Mouse (Mus musculus): Measurements from ENCODE around the gene Dtnbp1.
A peak's percentile ranks its signal among the peaks of the same experiment; 100 is the strongest.

The Dtnbp1 gene

DNA sequence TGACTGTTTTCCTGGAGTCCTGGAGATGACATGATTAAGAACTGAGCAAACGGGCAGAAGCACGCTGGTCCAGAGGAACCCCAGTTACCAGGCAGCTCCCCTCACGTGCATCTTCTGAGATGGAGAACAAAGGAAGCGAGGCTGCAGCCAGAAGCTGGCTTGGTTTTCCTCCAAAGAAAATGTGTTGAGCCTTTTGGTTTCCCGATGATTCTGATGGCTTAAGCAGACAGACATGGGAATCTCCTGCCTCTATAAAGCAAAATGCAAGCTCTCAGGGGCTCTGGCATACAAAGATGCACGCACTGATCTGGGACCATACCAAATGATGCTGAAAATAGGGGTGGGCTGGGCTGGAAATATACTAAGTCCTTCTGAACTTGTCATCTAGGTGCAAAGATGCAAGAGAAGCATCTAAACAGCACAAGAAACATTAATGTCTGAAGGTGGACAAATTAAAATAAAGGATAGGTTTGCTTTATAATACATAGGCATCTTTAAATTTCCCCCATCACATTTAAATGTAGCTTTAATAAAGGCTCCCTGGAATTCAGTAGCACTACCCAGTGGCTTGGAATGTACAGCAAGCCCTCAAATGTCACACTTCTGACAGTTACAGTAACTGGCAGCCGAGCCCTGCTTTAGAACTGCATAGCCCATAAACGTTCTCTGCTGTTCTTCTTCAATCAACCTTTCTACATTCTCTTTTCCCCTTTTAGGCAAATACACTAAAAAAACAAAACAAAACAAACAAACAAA, 54.9 kb downstream of the Dtnbp1 start:
- no peak for DNase-seq

DNA sequence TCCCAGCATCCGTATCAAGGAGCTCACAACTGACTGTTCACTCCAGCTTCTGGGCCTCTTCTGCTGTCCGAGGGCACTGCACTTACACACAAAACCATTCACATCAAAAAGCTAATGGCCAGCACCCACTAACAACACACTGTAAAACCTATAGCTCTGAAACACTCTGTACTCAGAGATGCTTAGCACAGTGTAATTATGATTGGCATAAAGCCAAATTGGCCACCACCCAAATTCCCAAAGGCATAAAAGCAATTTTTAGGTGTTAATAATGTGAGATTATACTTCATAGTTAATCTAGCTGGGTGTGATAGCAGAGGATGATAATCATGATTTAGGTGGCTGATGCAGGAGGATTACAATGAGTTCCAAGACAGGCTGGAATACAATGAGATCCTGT, 58.3 kb downstream of the Dtnbp1 start:
- DNase-seq: no peak

DNA sequence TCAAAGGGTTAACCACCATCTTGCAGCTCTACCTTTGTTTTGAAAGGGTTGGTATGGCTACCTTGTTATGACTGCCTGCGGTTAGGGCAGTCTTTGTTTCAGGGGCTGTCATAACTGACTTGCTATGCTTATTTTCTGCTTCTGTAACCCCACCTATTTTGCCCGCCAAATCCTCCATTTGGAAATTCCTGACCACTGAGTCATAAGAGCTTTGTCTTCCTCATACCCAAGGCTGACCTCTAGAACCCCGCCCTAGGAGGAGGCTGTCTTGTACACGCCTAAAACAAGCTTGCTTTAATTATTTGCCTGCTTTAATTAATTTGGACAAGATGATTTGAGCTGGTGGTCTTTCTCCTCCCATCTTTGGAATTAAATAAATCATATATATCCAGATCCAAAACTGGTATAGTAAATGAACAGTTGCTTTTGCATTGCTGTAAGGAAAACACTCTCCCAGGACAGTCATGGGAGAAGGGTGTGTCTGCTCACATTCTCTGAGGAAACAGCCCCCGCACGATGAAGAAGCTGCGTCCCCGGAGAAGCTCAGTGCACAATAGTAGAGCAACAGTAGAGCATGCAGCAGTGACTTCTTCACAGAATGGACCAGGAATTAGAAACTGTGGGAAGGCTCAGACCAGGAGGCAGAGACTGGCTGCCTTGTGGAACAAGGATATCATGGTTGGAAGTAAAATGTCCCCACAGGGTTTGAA, 62.5 kb downstream of the Dtnbp1 start:
- no peak for DNase-seq

DNA sequence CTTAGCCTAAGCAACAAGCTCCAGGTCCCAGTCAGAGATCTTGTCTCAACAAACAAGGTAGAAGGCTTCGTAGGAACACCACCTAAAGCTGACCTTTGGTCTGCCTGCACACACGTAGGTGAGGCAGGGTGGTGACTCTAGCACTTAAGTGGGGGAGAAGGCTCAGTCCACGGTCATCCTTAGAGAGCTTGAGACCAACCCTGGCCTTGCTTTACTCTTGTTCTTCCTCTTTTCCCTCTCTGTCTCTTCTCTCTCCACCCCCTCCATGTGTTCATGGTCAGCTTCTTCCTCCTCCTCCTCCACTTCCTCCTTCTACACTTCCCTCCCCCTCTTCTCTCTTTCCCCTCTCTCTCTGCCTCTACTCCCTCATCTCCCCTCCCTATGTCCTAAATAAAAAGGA, 64.3 kb downstream of the Dtnbp1 start:
- DNase-seq: no peak

DNA sequence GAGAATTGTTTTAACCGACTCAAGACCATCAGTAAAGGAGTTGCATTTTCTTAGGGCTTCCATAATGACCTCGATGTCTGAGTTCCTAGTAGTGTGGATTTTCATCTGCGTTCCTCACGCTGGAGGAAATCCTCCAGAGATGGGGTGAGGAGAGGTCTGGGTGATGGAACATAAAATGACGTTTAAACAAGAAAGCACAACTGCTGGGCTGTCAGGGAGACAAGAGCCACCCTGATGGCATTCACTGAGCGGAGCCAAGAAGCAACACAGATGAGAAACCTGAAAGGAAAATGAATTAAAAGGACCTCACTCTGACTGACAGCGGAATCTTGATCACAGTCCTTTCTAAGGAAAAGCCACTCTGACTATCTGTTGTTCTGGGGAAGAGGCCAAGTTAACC, 68.4 kb downstream of the Dtnbp1 start:
- no peak for DNase-seq

DNA sequence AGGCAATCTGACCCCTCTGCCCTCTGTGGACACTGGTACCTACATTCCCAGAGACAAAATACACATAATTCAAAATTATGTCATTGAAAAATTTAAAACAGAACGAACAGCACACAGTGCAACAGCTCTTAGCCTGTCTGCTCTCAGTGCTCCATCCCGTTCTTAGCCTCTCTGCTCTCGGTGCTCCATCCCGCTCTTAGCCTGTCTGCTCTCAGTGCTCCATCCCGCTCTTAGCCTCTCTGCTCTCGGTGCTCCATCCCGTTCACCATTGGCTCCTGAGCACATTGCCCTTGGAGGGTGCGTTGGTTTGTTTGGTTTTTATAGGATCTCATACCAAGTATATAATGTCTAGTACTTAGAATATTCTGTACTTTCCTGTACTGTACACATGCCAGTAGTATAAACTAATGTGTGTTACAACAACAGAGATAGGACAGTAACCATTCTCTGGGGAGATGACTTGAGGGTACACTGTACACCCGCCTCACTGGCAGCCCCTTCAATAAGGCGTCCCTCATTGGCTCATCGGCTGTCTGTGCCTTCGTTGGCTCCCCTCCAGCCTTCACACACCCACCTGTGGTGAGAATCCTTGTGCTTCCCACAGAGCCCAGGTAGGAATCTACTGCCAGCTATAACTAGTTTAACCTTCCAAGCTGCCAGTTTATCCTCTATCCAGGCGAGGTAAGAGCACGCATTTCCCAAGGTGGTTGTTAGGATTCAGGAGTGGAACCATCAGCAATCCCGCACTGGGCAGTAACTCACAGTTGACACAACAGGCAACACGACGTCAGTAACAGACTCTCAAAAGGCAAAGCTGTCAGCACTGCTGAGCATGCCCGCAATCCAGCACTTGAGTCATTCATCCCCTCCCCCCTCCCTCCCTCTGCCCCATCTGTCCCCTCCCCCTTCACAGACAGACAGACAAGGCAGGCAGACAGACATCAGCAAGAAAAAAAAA, 69.4 kb downstream of the Dtnbp1 start:
- no peak for DNase-seq

DNA sequence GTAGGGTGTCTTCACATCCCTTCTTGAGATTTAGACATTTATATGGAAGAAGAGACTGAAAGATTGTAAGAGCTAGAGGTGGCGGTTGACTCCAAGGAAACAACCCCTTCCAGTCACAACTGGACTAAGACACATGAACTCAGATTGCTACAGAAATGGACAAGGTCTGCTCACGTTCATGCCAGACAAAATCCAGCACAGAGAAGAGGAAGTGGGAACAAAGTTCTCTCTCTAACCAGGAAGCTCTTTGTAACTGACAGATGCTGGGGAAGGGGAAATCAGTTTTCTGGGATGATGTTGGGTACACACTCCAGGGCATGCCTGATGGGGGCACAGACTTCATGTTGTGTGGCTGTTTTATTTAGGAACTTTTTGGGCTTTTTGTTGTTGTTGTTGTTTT, 75.6 kb downstream of the Dtnbp1 start:
- DNase-seq: no peak

DNA sequence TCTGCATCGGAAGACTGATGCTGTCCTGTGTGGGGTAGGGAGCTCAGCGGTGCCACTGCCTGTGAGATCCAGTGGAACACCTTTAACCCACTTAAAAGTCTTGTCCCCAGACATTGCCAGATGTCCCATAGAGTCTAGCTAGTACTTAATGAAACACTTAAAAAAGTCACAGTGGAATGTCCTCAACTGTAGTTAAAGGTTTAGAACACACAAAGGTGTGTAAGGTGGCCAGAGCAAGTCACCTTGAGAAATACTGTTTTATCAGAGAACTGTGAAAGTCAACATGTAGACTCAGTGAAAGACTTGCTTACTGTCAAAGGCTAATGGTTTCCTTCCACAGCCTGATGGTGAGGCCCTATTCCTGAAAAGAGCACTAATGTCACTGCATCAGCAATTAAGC, 76.8 kb downstream of the Dtnbp1 start:
- no peak for DNase-seq

DNA sequence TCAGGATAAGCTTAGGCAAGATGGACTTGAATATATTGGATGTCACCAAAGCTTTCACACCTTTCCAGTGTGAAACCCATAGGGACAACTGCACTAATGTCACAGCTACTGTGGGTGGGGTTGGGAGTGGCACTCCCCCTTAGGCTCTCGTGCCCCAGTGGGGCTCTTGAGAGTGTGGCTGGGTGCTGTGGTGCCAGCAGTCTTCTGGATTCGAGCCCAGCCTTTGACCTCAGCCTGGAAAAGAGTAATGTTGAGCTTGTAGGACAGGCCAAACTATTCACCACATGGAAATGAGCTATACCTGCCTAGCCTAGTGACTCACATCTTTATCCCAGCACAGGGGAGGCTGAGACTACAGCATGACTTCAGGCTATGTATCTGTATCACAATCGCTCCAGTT, 77.9 kb downstream of the Dtnbp1 start:
- no peak for DNase-seq

DNA sequence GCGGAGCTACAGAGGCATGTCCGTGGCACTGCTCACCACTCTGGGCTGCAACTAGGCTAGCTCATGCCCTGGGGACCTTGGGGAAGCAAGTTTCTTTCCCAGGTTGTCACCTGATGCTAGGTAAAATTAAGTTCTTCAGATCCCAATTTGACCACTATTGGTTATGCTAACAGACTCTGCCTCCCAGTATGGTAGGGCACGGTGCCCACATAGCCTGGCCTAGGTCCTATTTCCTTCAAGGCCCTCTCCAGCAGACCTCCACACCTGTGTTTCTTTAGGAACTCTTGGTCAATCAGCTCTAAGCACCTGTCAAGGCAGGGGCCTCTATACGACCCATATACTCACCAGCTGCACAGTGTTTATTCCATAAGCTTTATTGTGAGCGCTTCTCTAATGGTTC, 80.2 kb downstream of the Dtnbp1 start:
- no peak for DNase-seq

DNA sequence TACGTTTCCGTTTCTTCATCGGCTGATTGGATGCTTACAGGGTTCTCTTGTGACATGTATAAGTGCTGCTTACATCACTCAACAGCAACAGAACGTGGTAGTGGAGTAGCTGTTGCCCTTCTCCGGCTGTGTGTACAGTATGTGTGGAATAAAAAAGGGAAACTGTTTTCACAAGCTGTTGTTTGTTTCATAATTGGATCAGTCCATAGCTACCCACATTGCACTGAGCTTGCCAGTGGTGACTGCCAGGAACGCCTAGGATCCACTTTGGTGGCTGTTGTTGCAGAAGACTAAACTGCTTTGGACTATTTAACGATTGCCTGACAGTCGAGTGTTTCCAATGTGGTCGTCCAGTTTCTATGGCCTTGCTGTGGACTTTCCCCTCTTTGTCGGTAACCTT, 80.9 kb downstream of the Dtnbp1 start:
- DNase-seq: no peak

DNA sequence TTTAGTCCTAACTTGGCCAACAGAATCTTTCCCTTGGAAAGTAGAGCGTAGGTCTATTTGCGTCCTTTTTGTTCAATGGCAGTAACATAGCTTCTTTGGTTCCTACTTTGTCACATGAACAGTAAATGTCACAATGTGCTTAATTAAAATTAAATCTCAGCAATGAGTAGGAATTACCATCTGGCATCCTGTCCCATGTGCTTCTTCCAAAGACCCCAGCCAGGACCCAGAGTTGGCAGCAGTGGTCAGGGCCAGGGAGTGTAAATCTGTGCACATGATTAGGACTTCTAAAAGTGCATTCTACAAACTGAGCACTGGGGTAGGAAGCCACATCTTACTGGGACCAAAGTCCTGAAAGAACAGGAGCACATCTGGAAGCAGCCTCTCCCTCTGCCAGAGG, 83.7 kb downstream of the Dtnbp1 start:
- no peak for DNase-seq

DNA sequence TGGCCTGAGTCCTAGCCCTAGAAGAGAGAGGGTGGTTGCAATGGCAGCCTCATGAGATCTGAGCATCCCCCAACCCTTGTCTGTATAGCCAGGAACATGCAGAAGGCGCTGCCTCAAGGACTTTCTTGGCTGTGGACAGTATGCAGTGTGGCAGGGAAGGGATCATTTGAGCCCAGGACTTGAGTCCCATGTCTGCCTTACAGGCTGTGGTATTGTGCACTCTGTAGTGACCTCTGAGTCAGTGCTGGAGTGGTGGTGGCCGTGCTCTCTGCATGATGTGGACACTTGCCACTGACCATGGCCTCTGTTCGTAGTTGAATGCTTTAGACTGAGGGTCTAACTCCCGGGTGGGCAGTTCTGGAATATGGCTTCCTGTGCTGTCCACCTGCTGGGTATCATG, 84.7 kb downstream of the Dtnbp1 start:
- DNase-seq: no peak

DNA sequence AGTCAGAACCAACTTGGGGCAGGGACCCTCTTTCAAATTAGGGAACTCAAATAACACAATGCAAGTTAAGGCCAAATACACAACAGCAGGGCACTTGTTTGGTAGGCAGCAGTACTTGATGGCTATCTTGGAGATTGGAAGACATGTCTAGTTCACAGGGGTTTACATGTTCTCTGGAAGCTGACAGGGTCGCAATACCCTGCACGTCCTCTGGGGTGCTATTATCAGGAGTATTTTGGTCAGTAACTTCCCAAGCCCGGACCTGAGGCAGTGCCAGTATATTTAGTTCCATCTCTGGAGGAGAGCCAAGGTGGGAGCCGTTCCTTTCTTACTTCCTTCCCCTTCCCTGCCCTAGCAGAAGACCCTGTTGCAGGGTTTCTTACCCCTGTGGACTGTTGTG, 86.0 kb downstream of the Dtnbp1 start:
- DNase-seq: peak; percentile 28

DNA sequence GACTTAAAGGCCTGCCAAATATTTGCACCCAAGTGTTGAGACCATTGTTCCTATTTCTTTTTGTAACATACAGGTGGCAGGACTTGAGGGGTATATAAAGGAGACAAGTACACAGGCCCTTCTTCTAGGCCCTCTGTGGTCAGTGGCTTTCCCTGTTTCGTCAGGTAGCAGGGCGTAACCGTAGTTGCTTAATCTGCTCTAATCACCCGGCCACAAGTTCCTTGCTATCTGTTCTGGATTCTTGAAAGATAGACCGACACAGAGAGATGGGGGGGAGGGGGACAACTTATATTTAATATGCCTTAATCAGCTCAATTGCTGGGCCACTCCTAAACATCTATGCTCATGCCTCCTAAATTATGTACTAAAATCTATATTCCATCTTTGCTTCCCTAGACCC, 86.6 kb downstream of the Dtnbp1 start:
- DNase-seq: no peak

DNA sequence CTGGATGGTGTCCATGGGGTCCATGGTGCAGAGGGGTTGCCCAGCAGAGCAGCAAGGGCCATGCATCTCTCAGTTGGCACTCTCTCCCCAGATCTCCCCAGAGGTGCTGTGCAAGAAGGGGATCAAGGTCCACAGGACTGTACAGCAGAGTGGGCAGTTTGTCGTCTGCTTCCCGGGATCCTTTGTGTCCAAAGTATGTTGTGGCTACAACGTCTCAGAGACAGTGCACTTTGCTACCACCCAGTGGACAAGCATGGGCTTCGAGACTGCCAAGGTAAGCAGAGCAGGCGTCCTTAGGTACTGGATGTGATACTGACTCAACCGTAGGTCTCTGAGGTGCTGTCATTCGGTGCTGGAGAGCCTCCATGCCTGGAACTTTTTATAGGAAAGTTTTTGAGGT, 88.4 kb downstream of the Dtnbp1 start:
- no peak for DNase-seq

DNA sequence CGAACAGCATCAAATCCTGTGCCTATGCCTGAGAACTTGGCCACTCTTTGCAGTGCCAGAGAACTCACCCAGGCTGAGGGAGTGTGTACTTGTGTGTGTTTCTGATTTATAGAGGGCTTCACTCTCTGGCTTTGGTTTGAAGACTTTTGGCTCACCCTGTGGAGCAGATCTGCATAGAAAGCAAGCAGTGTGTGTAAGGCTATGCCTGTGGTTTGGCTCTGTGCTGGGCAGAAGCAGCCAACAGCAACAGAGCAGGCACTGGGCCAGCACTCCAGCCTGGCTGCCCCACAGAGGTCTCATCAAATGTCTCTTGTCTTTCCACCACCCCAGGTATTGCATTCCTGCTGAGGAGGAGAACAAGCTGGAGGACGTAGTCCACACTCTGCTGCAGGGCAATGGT, 89.1 kb downstream of the Dtnbp1 start:
- DNase-seq: no peak

DNA sequence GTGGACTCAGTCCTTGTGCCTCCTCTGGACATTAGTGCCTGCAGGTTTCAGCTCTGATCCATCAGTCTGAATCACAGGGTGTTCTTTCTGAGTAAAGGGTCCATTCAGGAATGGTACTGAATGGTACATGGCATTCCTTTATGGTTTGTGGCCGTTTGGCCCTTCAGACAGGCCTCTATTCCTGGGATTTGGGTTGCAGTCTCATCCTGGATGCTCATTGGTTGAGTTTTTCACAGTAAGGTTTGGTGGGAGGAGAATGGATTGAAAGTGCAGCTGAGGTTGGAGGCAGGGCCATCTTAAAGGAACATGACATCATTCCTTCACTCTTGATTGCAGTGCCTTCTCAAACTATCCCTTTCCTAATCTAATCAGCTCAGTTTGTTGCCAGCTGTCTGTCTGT, 93.2 kb downstream of the Dtnbp1 start:
- no peak for DNase-seq

DNA sequence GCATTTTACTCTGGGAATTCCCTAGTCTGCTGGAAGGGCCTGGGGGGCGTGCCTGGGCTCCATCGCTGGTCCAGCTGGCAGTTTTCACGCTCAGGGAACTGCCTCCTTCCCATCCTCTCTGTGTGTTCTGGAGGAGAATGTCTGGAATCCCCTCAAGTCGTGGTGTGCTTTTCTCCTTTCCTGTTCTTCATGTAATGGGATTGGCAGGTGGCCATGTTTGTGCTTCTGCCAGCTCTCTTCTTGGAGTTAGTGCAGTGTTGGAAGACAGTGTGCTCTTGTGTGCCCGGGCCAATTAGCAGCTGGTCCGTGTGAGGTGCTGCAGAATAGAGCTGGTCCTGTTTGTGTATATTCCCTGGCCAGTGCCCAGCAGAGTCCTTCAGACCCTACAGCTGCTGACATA, 94.2 kb downstream of the Dtnbp1 start:
- DNase-seq: peak; percentile 91

DNA sequence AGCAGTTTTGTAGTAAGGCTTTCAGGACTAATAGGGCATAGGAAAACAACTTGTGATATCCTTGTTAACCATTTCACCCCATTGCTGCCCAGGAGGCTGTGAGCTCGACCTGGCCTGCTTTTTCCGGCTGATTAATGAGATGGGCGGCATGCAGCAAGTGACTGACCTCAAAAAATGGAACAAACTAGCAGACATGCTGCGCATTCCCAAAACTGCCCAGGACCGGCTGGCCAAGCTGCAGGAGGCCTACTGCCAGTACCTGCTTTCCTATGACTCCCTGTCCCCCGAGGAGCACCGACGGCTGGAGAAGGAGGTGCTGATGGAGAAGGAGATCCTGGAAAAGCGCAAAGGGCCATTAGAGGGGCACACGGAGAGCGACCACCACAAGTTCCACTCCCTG, 95.8 kb downstream of the Dtnbp1 start:
- DNase-seq: no peak

DNA sequence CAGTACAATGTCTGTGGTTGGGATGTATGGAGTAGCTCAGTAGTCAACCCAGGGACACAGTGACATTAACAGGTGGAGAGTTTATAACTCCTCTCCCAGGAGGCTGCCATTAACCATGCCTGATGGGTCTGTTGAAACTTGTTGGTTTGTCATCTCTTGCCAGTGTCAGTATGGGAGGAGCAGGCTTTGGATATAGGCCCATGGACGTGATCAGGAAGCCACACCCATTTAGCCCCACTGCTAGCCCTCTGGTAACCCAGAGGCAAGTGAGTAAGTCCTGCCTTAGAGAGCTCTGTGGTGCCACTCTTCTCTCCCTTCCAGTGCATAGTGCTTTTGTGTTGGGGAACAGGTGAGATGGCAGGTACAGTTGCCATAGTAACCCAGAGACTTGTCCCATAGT, 97.7 kb downstream of the Dtnbp1 start:
- DNase-seq: no peak

DNA sequence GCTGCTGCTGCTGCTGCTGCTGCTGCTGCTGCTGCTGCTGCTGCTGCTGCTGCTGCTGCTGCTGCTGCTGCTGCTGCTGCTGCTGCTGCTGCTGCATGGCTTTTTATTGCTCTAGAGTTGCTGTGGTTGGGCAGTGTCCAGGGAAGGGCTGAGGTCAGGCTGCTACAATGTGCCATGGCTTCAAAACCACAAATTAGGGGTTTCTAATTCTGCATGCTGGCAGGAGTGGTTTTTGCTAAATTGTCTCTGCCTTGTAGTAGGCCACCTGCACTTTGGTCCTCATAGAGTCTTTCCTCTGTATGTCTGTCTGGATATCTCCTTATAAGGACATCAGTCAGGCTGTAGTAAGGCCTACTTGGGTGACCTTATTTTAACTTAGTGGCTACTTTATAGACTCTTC, 98.5 kb downstream of the Dtnbp1 start:
- no peak for DNase-seq

DNA sequence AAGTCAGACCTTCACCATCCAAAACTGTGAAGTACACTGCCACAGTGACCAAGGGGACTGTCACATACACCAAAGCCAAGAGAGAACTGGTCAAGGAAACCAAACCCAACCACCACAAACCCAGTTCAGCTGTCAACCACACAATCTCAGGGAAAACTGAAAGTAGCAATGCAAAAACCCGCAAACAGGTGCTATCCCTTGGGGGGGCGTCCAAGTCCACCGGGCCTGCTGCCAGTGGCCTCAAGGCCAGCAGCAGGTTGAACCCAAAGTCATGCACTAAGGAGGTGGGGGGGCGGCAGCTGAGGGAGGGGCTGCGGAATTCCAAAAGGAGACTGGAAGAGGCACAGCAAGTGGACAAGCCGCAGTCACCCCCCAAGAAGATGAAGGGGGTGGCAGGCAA, 99.6 kb downstream of the Dtnbp1 start:
- no peak for DNase-seq

DNA sequence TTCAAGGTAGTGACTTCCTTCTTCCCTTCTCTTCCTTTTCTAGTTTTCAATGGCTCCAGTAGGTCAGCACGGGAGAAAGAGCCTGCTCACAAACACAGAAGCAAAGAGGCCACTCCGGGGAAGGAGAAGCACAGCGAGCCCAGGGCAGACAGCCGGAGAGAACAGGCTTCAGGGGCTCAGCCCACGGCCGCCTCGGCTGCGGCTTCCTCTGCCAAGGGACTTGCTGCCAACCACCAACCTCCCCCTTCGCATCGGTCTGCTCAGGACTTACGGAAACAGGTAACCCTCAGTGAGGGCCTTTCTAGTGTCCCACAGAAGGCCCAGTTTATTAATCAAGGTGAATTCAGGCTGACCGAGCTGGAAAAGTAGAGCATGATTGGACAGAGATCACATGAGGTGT, 105.7 kb downstream of the Dtnbp1 start:
- no peak for DNase-seq

All from right cerebral cortex, postnatal 14 days (tissue).